Mouse (Mus musculus) v-Abl transformed pro-B cells (cell line): ENCODE measurements around the gene Glt1d1.

Source experiments
- in situ Hi-C, 2 experiments: fragments of 400-800 bp; cut with MboI; formaldehyde crosslinking; loops; one replicate each; pipeline ENCODE4 v1.15.1; 2025; ENCODE audit not compliant: unreplicated experiment in 2 of 2

Gene Glt1d1

DNA sequence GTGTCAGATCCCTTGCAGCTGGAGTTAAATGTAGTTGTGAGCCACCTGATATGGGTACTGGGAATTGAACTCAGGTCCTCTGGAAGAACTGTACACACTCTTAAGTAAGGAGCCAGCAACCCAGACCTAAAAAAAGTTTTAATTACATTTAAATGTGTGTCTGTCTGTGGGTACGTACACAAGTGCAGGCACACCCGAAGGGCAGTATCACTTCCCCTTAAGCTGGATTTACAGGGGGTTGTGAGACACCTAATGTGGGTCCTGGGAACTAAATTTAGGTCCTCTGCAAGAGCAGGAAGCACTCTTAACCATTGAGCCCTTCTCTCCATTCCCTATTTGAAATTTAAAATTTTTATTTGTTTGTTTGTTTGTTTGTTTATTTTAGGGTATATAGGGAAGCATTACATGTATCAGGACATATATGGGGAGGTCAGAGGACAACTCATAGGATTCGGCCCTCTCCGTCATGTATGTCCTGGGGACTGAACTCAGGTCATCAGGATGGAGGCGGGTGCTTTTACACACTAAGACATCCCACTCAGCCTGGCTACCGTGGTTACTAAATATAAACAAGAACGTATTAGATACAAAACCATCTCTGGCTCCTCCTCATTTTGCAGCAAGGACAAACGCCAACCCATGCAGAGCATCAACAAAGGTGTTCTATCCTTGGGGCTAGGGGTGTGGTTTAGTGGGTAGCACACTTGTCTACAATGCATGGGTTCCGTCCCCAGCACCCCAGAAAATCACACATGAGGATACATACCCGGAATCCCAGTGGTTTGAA, 7.4 kb upstream of the Glt1d1 start:
- in situ Hi-C loops, result loop anchor here in 1 of 2 experiments (5.0 to 25.0 kb wide), 2 partner anchors 32 to 1388 kb away; partner anchors contain the start of genes Ran and Stx2

DNA sequence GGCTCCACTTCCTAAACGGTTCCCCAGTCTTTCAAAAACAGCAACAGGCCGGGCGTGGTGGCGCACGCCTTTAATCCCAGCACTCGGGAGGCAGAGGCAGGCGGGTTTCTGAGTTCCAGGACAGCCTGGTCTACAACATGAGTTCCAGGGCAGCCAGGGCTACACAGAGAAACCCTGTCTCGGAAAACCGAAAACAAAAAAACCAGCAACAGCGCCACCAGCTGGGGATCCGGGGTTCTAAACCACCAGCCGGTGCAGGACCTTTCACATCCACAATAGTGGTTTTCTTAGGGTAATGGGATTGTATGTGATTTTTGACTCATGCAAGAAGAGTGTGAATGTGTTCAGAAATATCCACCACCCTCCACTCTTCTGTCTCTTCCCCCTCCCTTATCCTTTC, 4.8 kb upstream of the Glt1d1 start:
- in situ Hi-C loops, result loop anchor here in 1 of 2 experiments (5.0 kb wide), 1 partner anchor 35 kb away; no protein-coding TSS in a partner anchor

DNA sequence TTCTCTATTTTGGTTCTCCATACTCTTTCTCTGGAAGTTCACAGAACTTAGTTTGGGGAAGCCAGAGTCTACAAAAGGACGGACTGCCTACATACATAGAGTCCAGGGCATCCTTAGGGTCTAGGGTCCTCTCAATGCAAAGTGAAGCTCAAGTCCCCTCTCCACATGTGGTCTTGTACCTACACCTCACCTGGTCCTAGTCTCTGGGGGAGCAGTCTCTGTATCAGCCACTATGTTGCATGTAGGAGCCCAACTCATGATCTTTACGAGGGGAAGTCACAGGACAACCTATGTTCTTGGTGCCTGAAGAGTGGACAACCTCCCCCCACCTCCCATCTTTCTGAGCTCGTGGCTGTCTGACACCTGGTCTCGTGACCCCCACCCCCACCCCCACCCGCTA, 391 bp upstream of the Glt1d1 start:
- in situ Hi-C loops, result no loop called here

DNA sequence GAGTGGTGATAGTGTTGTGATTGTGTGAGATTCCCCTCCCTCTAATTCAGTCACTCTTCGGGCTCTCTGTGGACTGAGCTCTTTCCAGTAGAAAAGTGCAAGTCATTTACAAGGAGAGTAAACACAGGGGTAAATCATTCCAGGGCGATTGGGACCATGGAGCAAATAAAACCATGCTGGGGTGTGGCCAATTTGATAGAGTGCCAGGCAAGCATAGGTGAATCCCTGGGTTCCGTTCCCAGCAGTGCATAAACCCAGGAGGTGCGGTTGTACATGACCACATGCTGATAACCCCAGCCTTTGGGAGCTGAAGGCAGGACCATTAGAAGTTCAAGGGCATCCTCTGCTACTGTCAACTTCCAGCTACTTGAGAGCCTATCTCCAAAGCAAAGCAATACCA, 1.1 kb downstream of the Glt1d1 start:
- in situ Hi-C loops, result no loop called here

DNA sequence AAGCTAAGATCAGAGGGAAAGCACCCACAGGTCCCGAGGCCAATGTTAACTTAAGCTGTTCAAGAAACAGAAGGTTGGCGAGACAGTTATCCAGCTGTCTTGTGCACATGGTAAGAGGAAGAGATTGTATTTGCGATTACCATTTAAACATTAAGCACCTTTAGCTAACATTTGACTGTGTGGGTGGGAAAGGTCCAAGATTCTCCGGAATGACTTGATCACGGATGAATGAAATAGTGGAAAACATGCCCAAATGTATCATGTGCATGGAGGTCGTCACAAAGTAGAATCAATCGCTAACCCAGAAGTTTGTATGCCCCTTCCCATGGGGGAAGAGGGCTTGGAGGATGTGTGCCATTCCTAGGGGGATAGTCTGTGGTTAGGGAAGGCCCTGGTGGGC, 1.6 kb downstream of the Glt1d1 start:
- in situ Hi-C loops, result no loop called here

DNA sequence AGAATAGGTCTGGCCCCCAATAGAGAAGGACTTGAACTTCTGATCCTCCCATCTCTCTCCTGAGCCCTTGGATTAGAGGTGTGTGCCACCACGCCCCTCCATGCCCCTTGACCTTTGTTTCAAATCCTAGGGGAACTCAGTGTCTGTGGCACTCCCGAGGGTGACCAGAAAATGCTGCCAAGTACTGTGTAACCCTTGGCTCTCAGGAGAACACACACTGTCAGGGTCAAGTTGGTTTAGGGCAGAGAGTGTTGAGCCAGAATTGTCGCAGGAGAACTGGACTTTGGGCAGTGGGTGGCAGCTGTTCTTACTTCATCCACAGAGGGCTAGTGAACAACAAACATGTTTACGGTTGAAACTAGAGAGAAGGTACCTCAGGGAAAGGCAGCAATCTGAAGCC, 5.6 kb downstream of the Glt1d1 start:
- in situ Hi-C loops, result no loop called here

DNA sequence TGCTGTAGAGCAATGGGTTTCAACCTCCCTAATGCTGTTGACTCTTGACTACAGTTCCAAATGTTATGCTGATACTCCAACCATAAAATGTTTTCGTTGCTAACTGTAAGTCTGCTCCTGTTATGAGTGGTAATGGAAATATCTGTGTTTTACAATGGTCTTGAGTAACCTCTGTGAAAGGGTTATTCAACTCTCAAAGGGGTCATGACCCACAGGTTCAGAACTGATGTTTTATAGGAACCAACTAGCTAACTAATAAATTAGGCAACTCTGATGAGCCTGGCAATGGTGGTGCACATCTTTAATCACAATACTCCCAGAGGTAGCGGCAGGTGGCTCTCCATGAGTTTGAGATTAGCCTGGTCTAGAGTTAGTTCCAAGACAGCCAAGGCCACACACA, 6.1 kb downstream of the Glt1d1 start:
- in situ Hi-C loops, result no loop called here

DNA sequence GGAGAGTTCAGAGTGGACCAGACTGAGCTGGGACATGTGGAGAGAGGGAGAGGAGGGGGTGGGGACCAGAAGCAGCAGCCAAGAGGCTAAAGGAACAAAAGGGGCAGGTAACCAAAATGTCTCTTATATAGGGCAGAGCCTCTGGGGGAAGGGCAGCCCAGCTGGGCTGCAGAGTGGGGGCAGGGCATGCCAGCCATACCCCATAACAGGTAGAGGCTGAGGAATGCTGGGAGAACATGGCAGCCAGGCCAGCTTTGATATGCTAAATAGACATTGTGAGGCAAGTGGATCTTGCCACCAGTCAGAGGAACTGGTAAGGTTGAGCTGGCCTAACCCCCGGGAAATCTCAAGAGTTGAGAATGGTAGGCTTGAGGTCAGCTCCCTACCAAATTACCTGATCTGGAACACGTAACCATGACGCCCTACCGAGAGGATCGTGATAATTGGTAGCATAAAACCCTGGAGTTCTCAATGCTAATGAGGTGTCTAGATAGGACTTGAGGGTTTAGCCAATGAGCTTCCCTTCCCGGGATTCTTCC, 7.1 kb downstream of the Glt1d1 start:
- in situ Hi-C loops, result no loop called here

DNA sequence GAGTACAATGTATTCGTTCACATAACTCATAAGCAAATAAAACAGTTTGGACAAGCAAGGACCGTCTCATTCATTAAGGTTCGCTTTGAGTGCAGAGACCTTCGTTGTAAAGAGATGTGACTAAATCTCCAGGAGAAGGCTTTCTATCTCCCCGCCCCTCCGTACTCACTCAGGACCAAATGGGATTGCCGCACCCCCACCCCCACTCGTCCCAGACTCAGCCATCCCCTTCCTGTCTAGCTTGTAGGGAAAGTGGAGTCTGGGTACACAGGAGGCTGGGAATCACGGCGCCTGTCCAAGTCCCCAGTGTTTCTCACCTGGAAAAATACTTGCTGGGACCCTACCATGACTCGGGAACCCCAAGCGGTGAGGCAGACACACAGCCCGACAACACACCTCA, 7.6 kb downstream of the Glt1d1 start:
- in situ Hi-C loops, result no loop called here

DNA sequence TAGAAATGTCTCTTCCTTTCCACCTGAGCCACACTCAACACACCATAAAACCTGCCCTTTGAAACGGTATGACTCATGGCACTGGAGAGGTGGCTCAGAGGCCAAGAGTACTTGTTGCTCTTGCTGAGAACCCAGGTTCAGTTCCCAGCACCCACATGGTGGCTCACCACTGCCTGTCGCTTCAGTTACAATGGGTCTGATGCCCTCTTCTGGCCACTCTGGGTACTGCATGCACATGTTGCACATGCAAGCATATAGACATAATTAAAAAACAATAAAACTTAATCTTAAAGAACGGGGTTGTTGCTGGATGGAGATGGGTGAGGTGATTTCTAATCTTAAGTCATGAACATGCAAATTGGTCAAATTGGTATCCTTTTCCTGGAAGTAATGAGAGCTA, 8.3 kb downstream of the Glt1d1 start:
- in situ Hi-C loops, result no loop called here

DNA sequence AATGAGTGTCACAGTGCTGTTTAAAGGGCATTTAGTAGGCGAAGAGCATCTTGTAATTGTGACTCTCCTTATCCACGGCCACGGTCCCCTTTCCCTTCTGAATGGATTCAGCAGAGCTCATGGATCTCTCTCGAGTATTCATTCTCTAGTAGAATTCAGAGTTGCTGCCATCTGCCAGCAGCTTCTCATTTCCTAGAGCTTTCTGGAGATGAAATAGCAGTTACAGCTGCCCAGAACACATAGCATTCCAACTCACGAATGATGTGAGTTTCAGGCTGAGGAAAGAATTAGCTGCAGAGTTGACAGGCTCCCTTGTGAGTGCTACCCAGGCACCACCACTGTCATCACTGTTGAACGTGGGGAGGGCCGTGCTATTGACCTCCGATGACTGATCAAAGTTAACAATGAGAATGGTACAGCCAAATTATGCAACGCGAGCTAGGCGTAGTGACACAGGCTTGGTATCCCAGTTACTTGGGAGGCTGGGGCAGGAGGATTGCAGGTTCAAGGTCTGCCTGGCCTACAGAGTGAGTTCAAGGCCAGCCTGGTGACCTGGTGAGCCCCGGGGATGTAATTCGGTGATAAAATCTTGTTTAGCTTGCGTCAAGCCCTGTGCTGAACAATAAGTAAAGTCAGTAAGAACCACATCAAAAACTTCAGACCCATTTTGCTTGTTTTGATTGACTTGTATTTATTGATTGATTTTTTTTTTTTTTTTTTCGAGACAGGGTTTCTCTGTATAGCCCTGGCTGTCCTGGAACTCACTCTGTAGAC, 9.3 kb downstream of the Glt1d1 start:
- in situ Hi-C loops, result no loop called here

DNA sequence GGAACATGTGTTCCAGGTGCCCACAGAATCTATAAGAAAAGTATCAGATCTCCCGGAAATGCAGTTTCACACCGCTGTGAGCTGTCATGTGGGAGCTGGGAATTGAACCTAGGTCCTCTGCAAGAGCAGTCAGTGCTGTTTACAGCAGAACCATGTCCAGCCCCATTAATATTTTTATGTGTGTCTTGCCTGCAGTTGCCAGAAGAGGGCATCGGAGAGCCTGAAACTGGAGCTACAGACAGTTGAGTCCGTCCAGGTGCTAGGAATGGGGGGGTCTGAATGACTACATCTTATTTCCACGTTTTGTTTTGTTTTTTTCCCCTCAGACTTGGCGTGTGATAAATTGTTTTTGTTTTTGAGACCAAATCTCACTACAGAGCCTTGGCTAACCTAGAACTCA, 16.0 kb downstream of the Glt1d1 start:
- in situ Hi-C loops, result loop anchor here in 1 of 2 experiments (5.0 kb wide), 1 partner anchor 56 kb away; no protein-coding TSS in a partner anchor

DNA sequence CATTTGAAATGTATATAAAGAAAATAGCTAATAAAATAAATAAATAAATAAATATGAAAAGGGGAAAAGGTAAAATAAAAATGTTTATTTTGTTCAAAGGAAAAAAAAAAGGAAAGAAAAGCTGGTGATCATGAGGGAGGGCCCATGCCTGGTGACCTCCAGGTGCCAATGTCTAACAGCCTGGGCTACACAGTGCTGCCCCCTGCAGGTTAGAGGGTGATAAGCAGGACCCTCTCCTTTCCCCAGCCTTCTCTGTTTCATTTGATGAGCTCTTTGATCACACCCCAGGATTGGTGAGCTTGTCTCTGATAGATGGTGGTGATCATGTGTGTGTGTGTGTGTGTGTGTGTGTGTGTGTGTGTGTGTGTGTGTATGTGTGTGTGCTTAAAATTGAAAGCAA, 17.0 kb downstream of the Glt1d1 start:
- in situ Hi-C loops, result loop anchor here in 1 of 2 experiments (5.0 kb wide), 1 partner anchor 57 kb away; no protein-coding TSS in a partner anchor

DNA sequence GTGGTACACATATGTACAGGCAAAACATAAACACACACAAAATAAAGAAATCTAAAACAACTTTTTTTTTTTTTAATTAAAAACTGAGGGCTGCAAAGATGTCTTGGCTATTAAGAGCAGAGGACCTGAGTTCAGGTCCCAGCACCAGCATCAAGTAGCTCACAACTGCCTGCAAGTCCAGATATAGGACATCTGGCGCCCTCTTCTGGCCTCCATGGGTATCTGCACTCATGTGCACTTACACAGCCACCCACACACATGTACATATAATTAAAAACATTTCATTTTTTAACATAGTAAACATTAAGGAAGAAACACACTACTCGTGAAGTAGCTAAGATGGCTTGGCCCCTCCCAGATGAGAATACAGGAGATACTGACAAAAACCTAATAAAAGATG, 26.2 kb downstream of the Glt1d1 start:
- in situ Hi-C loops, result no loop called here

DNA sequence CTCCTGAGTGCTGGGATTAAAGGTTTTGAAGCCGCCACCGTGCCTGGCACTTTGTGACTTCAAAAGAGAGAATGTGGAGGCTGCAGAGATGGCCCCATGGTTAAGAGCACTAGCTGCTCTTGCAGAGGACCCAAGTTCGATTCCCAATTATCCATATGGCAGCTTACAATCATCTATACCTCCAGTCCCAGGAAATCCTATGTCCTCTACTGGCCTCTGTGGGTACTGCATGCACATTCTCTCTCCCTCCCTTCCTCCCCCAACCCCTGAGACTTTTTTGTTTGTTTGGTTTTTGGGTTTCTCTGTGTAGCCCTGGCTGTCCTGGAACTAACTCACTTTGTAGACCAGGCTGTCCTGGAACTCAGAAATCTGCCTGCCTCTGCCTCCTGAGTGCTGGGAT, 27.2 kb downstream of the Glt1d1 start:
- in situ Hi-C loops, result no loop called here

DNA sequence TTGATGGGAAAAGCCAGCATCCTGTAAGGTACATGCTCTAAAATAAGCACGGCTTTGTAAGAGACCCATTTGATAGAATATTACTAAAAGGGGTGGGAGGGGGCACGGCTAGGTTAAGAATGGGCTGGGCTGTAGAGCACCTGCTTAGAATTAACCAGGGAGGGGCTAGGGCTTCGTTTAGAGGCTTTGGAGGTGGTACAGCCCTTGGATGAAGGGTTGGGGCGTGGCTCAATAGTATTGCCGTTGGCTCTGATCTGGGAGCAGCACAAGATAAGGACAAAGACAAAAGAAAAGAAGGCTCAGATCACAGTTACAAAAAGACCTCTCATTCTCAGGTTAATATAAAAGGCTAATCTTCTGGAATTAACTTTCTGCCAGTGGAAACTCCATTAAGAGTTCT, 28.2 kb downstream of the Glt1d1 start:
- in situ Hi-C loops, result no loop called here

DNA sequence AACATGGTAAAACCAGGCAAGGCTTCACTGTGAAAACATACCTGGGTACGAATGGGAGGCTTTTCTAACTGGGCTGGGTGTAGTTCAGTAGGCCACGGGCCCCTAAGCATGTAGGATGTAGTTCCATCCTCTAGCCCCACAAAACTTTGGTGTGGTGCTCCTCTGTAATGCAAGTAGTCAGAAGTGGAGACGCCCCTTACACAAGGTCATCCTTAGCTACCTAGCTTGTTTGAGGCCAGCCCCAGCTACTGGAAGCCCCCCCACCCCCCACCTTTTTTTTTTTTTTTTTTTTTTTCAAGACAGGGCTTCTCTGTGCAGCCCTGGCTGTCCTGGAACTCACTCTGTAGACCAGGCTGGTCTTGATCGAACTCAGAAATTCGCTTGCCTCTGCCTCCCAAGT, 28.9 kb downstream of the Glt1d1 start:
- in situ Hi-C loops, result no loop called here

DNA sequence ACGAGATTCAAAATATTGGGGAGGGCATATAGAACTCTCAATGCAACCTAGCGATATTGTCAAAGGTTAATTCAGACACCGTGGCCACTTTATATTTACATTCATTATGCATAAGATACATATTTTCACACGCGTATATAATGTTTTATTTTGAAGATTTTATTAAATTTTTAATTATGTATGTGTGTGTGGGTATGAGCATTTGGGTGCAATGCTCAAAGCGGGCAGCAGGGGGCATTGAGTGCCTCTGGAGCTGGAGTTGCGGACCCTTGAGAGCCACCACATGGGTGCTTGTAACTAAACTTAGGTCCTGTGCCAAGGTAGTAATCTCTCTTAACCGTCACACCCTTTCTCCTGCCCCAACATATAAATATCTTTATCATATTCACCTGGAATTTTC, 41.9 kb downstream of the Glt1d1 start:
- in situ Hi-C loops, result no loop called here

DNA sequence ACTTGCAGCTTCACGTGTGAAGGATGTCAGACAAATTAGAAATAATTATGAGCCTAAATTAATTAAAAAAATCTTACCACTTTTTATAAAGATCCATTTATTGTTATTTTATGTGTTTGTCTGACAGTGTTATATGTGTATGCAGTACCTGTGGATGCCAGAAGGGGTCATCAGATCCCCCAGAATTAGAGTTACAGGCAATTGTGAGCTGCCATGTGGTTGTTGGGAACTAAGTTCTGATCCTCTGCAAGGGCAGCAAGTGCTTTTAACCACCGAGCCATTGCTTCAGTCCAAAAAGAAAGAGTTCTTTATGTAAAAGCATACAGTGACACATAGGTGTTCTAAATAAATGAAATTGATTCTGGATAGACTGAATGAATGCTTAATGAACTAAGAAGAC, 45.5 kb downstream of the Glt1d1 start:
- in situ Hi-C loops, result no loop called here

DNA sequence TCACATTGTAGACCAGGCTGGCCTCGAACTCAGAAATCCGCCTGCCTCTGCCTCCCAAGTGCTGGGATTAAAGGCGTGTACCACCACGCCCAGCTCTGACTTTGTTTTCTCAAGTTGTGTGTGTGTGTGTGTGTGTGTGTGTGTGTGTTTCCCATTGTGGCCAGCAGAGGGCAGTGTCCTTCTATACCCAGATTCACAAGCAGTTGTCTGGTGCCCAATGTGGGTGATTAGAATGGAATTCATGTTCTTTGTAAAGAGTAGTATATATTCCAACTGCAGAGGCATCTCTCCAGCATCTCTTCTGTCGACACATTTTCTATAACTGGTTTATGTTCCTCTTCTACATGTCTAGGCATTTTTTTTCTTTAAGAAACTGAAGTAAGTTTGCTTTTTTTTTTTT, 46.4 kb downstream of the Glt1d1 start:
- in situ Hi-C loops, result no loop called here

DNA sequence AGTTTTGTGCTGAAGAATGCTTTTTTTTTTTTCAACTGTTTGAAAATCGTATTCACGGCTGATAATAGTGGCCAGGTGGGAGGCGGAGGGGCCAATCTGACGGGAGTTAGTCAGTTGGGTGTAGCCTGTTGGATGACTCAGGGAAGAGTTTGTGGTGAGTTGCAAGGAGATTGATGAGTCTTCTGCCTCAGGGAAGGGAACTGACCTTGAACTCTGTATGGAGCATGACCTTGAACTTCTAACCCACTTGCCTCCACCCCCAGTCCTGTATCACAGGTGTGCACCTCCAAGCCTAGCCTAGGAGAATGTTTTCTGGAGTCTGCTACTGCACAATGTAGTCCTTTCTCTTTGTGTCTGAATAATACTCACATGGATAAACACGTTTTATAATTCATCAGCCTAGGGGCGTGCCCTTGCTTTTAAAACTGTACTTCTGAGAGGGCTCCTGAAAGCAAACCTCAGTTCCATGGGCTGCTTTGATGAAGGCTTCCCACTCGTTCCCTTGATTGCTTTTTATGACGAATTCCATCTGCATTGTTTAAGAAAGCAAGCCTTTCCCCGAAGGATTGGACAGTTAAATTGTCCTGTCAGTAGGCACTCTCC, 56.6 kb downstream of the Glt1d1 start:
- in situ Hi-C loops, result no loop called here
